Mouse (Mus musculus) liver, embryonic 14.5 days (tissue): Measurements from ENCODE around the gene Pi4ka. TPM values are rescaled to one million over a fixed set of nuclear protein-coding genes. Genes with fewer than 3 reads are reported as not detected.

Source experiments
- ATAC-seq: fragments of 200-750 bp; cut with Nextera tagmentation; 2 replicates; pipeline ENCODE4 v1.8.0; 2017; ENCODE audit warnings: moderate number of reproducible peaks, mild to moderate bottlenecking, moderate library complexity; ENCODE audit not compliant: insufficient read depth
- DNase-seq, 3 experiments: peaks; one replicate each; pipeline ENCODE4 v3.0.0-alpha.2; 2012 to 2013; ENCODE audit warnings: low read depth in 3 of 3, low spot score in 3 of 3
- H3K27ac ChIP-seq: fragments of 300-500 bp; sonication (generic); 2 replicates; pipeline ENCODE4 v1.5.1; 2014; ENCODE audit warnings: moderate library complexity, mild to moderate bottlenecking, control low read depth, inconsistent platforms
- H3K27me3 ChIP-seq: fragments of 300-500 bp; sonication (generic); 2 replicates; pipeline ENCODE4 v1.6.1; 2014; ENCODE audit warnings: mild to moderate bottlenecking, low read length, moderate library complexity; ENCODE audit not compliant: control insufficient read depth, insufficient read depth
- H3K36me3 ChIP-seq: fragments of 300-500 bp; sonication (generic); replicated peaks from 2 replicates; pipeline ENCODE4 v1.6.1; 2014; ENCODE audit warnings: low read depth; ENCODE audit not compliant: control insufficient read depth, insufficient read depth
- H3K4me1 ChIP-seq, 2 experiments: fragments of 200-500 bp in 1 of 2; fragments of 300-500 bp in 1 of 2; sonication (generic) in 1 of 2; replicated peaks; 2 replicates each; pipeline ENCODE4 v1.6.1; 2012 to 2014; ENCODE audit warnings: antibody characterized with exemption in 1 of 2, inconsistent platforms in 1 of 2, low read length in 1 of 2; ENCODE audit not compliant: control insufficient read depth in 2 of 2, insufficient read depth in 2 of 2
- H3K4me2 ChIP-seq: fragments of 300-500 bp; sonication (generic); 2 replicates; pipeline ENCODE4 v1.6.1; 2014; ENCODE audit warnings: low read depth, mild to moderate bottlenecking, control low read depth, moderate library complexity
- H3K4me3 ChIP-seq, 2 experiments: fragments of 200-500 bp in 1 of 2; fragments of 300-500 bp in 1 of 2; sonication (generic) in 1 of 2; 2 replicates each; pipeline ENCODE4 v1.5.1; 2012 to 2014; ENCODE audit warnings: low read depth in 2 of 2, low read length in 2 of 2, mild to moderate bottlenecking in 2 of 2, control low read depth in 1 of 2, inconsistent platforms in 1 of 2, moderate library complexity in 1 of 2; ENCODE audit not compliant: insufficient read depth in 1 of 2
- H3K9ac ChIP-seq: fragments of 300-500 bp; sonication (generic); replicated peaks from 2 replicates; pipeline ENCODE4 v1.6.1; 2014; ENCODE audit warnings: mild to moderate bottlenecking, control low read depth, moderate library complexity
- H3K9me3 ChIP-seq: fragments of 300-500 bp; sonication (generic); 2 replicates; pipeline ENCODE4 v1.6.1; 2016; ENCODE audit warnings: low read length, mixed read lengths; ENCODE audit not compliant: control insufficient read depth
- CTCF ChIP-seq: IDR thresholded peaks from 2 replicates; pipeline ENCODE4 v1.5.1; 2016; ENCODE audit warnings: antibody characterized with exemption, low read depth, control low read depth
- EP300 ChIP-seq: IDR thresholded peaks from 2 replicates; pipeline ENCODE4 v1.6.1; 2016; ENCODE audit warnings: antibody characterized with exemption, low read depth
- WGBS: fragments of 180-500 bp; shearing (Covaris S2); extraction: QIAGEN DNeasy Blood & Tissue Kit; methylation state at CpG from one replicate; pipeline ENCODE4 v1.1.7; 2014; ENCODE audit not compliant: insufficient replicate concordance; 5-methylcytosine and 5-hydroxymethylcytosine counted together
- polyA plus RNA-seq, 2 experiments: library from polyadenylated mRNA; depleted of rRNA in 1 of 2; stranded (reverse) in 1 of 2; unstranded in 1 of 2; fragments of >200 nt; fragmentation: Nextera tagmentation in 1 of 2; extraction: Ambion mirVana in 1 of 2; gene quantifications; 2 replicates each; pipeline versions ENCODE4 v1.2.1 to v1.2.3; 2012 to 2014

The Pi4ka gene
- polyA plus RNA-seq, 2 experiments: 13.7 to 19.0 TPM

DNA sequence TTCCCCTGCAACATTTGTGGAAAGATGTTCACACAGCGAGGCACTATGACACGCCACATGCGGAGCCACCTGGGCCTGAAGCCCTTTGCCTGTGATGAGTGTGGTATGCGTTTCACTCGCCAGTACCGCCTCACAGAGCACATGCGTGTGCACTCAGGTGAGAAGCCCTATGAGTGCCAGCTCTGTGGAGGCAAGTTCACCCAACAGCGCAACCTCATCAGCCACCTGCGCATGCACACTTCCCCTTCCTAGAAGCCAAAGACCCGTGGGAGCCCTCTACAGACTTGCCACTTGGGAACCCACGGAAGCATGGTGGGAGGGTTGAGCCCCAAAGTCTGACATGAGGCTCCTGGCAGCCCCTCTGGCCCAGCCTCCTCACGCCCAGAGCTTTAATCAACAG, 147.2 kb downstream of the Pi4ka start:
- 77% methylated on average over 12 of the region's 12 CpGs for WGBS
- peaks cover 2 to 5% of the 10 kb centered on the region in 2 experiments; a peak in 3 of 4 replicates for H3K4me1 ChIP-seq
- no peak for TF ChIP-seq CTCF
- no peak for TF ChIP-seq EP300
- no peak overlapping the region for H3K4me2 ChIP-seq
- no peaks in the 10 kb centered on the region for H3K27me3 ChIP-seq
- H3K27ac ChIP-seq: no peak overlapping the region
- no peak overlapping the region for H3K4me3 ChIP-seq
- DNase-seq (no peak), ATAC-seq (no peak)
- H3K36me3 ChIP-seq: no peaks in the 10 kb centered on the region; the same call in 1 of the 2 replicates
- H3K9me3 ChIP-seq: no peaks in the 10 kb centered on the region
- H3K9ac ChIP-seq: no peak overlapping the region

- no peak overlapping the region for H3K4me3 ChIP-seq
- H3K27me3 ChIP-seq: no peaks in the 10 kb centered on the region
- H3K9me3 ChIP-seq: no peaks in the 10 kb centered on the region
- ATAC-seq: no peak
- H3K27ac ChIP-seq: no peak overlapping the region
- H3K36me3 ChIP-seq: no peaks in the 10 kb centered on the region; the same call in 1 of the 2 replicates
- DNase-seq: no peak
- peaks cover 16 to 21% of the 10 kb centered on the region in 2 experiments for H3K4me1 ChIP-seq
- no peak overlapping the region for H3K4me2 ChIP-seq
- TF ChIP-seq CTCF (peak; percentile 33; the same call in 1 of the 2 replicates), EP300 (no peak)
- no peak overlapping the region for H3K9ac ChIP-seq
- WGBS: 70% methylated on average over 9 of the region's 9 CpGs
Measured at GRCm38 (mm10) chr16:17257359-17257821, 148.7 kb downstream of the Pi4ka start.

GRCm38 (mm10) chr16:17255270-17255669, 150.8 kb downstream of the Pi4ka start:
- no peak for ATAC-seq
- Histone ChIP-seq H3K4me2 (no peak overlapping the region), H3K9me3 (no peaks in the 10 kb centered on the region), H3K4me1 (peaks cover 33 to 36% of the 10 kb centered on the region in 2 experiments), H3K27ac (no peak overlapping the region), H3K36me3 (no peaks in the 10 kb centered on the region; the same call in 1 of the 2 replicates), H3K9ac (no peak overlapping the region), H3K4me3 (no peak overlapping the region), H3K27me3 (no peaks in the 10 kb centered on the region)
- no peak for DNase-seq
- 59% methylated on average over 2 of the region's 2 CpGs for WGBS
- TF ChIP-seq EP300 (no peak), CTCF (no peak)

- no peak for TF ChIP-seq EP300
- TF ChIP-seq CTCF: no peak
- Histone ChIP-seq H3K9me3 (no peaks in the 10 kb centered on the region), H3K27me3 (no peaks in the 10 kb centered on the region), H3K9ac (no peak overlapping the region), H3K36me3 (no peaks in the 10 kb centered on the region; the same call in 1 of the 2 replicates), H3K27ac (no peak overlapping the region), H3K4me2 (peak overlapping the region; percentile 26; the same call in 1 of the 2 replicates), H3K4me1 (peaks cover 44 to 45% of the 10 kb centered on the region in 2 experiments), H3K4me3 (no peak overlapping the region)
- ATAC-seq (no peak), DNase-seq (no peak)
- 74% methylated on average over 4 of the region's 4 CpGs for WGBS
Measured at GRCm38 (mm10) chr16:17254005-17254597, 152.0 kb downstream of the Pi4ka start.

GRCm38 (mm10) chr16:17252841-17253240, 153.3 kb downstream of the Pi4ka start:
- Histone ChIP-seq H3K9ac (peak overlapping the region; percentile 19), H3K4me1 (peaks cover 48 to 56% of the 10 kb centered on the region in 2 experiments), H3K4me2 (peak overlapping the region; percentile 50), H3K27ac (peak overlapping the region; percentile 49), H3K4me3 (no peak overlapping the region), H3K27me3 (no peaks in the 10 kb centered on the region), H3K9me3 (no peaks in the 10 kb centered on the region), H3K36me3 (no peaks in the 10 kb centered on the region; the same call in 1 of the 2 replicates)
- TF ChIP-seq CTCF (no peak), EP300 (no peak)
- DNase-seq (no peak), ATAC-seq (peak; percentile 44)
- WGBS: 26% methylated on average over 7 of the region's 7 CpGs
